Mouse (Mus musculus): ENCODE data around the gene Cwf19l1.
"Not testable (repeated sequence)": the region's sequence is repeated elsewhere in the genome, so short reads cannot be mapped to it uniquely, and the experiment has no call there.

Gene Cwf19l1

DNA sequence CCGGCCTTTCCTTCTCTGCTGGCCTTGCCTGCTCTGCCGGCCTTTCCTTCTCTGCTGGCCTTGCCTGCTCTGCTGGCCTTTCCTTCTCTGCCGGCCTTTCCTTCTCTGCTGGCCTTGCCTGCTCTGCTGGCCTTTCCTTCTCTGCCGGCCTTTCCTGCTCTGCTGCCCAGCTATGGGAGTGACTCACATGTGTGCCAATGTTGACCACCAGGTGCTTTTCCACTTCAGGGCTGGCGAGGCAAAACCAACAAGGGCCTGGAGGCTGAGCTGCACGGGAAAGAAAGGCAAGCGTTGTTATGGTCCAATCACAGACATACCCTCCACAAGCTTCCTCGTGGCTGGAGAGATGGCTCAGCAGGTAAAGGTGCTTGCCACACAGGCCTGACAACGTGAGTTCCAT lies 15.0 kb downstream of the Cwf19l1 start:
- in situ Hi-C loops (cut with MboI; ENCODE audit: unreplicated experiment in 2 of 2), result not testable (repeated sequence)

GRCm38 (mm10) chr19:44117793-44118192 lies 17.9 kb downstream of the Cwf19l1 start:
- in situ Hi-C loops (cut with MboI; ENCODE audit: unreplicated experiment in 2 of 2), result no loop called here

DNA sequence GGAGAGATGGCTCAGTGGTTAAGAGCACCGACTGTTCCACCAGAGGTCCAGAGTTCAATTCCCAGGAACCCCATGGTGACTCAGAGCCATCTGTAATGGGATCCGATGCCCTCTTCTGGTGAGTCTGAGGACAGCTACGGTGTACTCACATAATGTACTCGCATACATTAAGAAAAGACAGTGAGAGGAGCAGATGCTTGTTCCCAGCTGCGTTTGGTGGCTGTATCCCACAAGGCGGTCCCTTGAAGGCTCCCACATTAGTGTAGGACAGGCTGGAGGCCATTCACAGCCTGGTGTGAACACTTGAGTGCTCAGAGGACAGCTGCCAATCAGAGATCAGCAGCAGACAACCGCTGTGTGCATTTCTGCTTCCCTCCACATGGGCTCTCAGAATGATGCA lies 24.0 kb downstream of the Cwf19l1 start:
- in situ Hi-C loops (cut with MboI; ENCODE audit: unreplicated experiment in 2 of 2), result no loop called here

DNA sequence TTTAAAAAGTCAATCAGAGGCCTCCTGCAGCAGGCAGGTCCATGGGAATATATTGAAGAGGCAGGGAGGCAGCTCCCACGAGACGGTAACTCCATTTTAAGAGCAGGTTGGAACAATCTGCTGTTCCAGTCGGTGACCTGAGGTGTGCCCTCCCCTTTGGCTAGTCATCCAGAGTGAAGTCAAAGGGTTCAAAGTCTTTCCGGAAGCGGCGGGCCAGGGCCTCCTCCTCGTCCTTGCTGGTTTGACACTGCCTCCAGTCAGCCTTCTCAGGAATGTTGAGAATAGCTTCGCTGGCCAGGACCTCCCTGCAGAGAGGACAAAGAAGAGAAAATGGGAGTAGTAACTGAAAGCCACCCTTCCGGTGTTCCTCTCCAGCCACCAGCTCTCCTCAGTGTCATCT lies 25.3 kb downstream of the Cwf19l1 start:
- in situ Hi-C loops (cut with MboI; ENCODE audit: unreplicated experiment in 2 of 2), result no loop called here

GRCm38 (mm10) chr19:44108996-44109395 lies 26.7 kb downstream of the Cwf19l1 start:
- in situ Hi-C loops (cut with MboI; ENCODE audit: unreplicated experiment in 2 of 2), result no loop called here

DNA sequence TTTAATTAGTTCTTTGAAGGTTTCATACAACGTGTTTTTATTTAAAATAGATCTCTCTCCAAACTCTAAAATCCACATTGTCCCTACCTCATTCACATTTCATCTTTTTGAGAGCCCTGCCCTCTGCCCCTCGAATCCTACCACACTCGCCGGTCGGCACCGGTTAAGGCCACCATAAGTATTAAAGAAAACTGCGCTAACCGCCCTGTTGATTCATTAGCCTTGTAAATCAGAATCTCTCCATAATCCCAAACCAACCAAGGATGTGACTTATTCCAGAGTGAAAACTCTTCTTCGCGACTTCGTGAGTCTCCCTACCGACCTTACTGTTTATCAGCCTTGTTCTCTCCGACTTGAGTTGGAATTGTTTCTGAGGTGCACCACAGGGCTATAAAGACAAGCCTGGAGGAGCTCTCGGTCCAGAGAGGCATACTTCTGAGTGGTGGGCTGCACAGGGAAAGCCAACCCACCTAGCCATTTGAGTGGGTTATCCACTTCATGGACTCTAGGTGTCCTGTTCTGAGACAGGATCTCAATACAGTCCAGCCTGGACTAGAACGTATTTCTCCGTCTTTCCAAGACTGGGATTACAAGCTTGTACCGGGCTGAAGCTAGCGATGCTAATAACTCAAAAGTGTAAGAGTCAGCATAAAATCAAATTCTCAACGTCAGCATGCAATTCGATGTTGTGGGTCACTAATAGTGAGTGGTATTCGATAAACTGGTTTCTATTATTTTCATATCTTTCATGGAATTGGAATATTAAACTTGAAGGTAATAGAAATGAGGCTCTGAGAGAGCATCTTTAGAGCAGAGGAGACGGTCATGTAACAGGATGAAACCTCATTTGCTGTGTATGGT lies 27.8 kb downstream of the Cwf19l1 start:
- in situ Hi-C loops (cut with MboI; ENCODE audit: unreplicated experiment in 2 of 2), result no loop called here

DNA sequence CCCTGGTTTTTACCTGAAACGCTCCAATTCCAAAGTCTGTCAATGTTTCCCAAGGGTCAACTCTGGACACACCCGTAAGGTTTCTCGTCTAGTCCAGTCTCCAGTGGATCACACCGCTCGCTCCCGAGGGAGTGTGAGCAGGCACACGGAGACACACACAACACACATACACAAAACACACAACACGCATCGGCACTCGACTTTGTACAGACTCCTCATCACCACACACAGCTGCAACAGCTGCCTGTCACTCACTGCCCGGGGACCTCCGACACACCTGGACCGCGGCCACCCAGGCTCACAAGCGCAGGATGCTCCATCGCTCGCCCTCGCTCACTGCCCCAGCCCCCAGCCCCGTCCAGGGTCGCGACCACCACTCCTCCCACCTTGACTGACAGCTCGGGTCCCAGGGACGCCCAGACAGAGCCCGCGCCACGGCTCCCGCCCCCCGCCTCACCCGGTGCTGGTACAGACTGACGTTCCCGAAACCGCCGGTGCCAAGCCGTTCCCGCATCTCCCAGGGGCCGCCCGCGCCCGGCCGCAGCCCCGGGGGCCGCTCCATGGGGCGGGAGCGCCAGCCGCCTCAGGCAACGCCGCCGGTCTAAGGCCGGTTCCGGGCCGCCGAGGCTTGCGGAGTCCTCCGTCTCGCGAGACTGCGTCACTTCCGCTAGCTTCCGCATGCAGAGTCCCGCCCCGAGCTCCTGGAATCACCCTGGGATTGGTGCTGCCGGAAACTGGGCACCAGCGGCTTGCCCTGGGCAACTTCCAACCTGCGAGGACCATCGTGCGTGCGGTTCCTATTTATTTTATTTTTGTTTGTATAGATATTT lies 28.6 kb downstream of the Cwf19l1 start, which contains the start of gene Chuk:
Chuk (minus strand) TSS at position 650 of the 830 bp plus-strand sequence.
- in situ Hi-C loops (cut with MboI; ENCODE audit: unreplicated experiment in 2 of 2), result no loop called here

DNA sequence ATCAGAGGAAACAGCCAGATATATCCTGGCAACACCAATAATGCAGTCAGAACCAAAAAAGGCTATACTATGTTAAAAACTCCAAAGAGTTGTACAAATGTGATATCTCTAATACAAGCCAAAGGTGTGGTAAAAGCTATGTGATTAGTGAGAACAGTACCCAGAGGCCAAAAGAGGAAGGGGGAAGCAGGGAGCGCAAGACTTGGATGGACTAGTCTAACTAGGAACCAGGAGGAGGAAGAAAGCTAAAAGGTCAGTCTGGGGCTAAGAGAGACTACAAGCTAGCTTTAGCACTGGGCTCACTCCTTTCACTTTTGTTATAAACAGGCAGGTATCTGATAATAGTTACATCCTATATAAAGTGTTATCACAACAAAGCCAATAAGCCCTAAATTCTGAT lies 31.3 kb downstream of the Cwf19l1 start:
- in situ Hi-C loops (cut with MboI; ENCODE audit: unreplicated experiment in 2 of 2), result no loop called here

- in situ Hi-C loops (cut with MboI; ENCODE audit: unreplicated experiment in 2 of 2), result no loop called here
Measured at GRCm38 (mm10) chr19:44103001-44103400, 32.7 kb downstream of the Cwf19l1 start.

- in situ Hi-C loops (cut with MboI; ENCODE audit: unreplicated experiment in 2 of 2), result no loop called here
Measured at GRCm38 (mm10) chr19:44100840-44101239, 34.8 kb downstream of the Cwf19l1 start.

- in situ Hi-C loops (cut with MboI; ENCODE audit: unreplicated experiment in 2 of 2), result no loop called here
Measured at GRCm38 (mm10) chr19:44086278-44086677, 49.4 kb downstream of the Cwf19l1 start.

DNA sequence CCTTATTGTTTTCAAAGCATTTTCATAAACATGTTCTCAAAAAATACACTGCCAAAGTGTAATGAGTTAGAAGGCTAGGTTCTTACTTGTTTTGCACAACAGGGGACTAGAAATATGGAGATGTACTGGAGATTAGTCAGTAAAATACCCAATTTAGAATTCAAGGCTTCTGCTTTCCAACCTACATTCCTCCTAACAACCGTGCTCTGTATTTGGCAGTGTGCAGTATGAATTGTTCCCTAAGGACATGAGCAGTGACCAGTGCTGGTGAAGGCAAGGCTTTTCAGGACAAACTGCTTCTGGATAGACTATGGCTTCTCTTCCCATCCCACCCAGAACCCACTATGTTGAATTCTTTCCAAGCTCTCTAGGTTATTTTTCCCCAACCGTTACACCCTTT lies 54.8 kb downstream of the Cwf19l1 start:
- in situ Hi-C loops (cut with MboI; ENCODE audit: unreplicated experiment in 2 of 2), result no loop called here

DNA sequence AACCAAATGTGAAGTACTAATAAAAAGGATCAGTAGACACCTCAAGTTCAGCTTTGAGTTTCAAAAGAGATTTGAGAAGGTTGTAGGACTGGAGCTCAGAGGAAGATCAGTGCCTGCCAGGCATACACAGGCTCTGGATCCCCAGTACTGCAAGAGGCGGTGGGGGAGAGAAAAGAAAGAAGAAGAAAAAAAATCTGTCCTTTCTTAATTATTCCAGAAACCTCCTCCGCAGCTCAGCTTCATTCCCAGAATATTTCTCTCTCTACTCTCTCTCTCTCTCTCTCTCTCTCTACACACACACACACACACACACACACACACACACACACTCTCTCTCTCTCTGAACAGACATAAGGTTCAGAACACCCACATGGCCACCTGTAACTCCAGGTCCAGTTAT lies 55.7 kb downstream of the Cwf19l1 start:
- in situ Hi-C loops (cut with MboI; ENCODE audit: unreplicated experiment in 2 of 2), result no loop called here

DNA sequence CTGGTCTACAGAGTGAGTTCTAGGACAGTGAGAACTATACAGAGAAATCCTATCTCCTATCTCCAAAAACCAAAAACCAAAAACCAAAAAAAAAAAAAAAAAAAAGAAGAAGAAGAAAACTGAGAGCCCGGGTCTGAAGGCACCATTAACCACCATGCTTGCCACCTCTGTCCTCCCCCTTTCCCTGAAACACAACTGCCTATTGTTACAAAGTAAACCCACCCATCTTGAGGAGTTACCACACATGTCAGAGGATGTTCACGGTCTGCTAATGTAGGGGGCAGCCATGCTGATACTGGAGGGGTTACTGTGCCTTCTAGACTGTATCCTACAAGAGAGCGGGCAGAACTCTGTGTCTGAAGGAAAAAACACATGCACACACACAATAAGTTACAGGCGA lies 58.7 kb downstream of the Cwf19l1 start:
- in situ Hi-C loops (cut with MboI; ENCODE audit: unreplicated experiment in 2 of 2), result no loop called here

- in situ Hi-C loops (cut with MboI; ENCODE audit: unreplicated experiment in 2 of 2), result no loop called here
Measured at GRCm38 (mm10) chr19:44076457-44076856, 59.2 kb downstream of the Cwf19l1 start.

GRCm38 (mm10) chr19:44074986-44075385 lies 60.7 kb downstream of the Cwf19l1 start:
- in situ Hi-C loops (cut with MboI; ENCODE audit: unreplicated experiment in 2 of 2), result no loop called here

- in situ Hi-C loops (cut with MboI; ENCODE audit: unreplicated experiment in 2 of 2), result no loop called here
Measured at GRCm38 (mm10) chr19:44071166-44071565, 64.5 kb downstream of the Cwf19l1 start.

DNA sequence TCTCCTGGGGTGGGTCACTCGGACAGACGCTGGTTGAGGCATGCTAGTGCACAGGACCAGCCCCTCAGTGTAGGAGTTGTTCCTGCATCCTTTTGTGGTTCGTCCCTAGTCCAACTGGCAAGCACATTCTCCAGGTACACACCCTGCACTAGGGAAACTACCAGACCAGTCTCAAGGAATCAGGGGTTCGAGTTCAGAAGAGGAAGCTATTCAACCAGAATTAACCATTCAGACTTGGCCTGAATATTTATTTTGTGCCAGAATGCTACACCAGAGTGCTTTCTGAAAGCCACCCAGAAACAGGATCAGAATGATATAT lies 65.8 kb downstream of the Cwf19l1 start:
- in situ Hi-C loops (cut with MboI; ENCODE audit: unreplicated experiment in 2 of 2), result no loop called here

DNA sequence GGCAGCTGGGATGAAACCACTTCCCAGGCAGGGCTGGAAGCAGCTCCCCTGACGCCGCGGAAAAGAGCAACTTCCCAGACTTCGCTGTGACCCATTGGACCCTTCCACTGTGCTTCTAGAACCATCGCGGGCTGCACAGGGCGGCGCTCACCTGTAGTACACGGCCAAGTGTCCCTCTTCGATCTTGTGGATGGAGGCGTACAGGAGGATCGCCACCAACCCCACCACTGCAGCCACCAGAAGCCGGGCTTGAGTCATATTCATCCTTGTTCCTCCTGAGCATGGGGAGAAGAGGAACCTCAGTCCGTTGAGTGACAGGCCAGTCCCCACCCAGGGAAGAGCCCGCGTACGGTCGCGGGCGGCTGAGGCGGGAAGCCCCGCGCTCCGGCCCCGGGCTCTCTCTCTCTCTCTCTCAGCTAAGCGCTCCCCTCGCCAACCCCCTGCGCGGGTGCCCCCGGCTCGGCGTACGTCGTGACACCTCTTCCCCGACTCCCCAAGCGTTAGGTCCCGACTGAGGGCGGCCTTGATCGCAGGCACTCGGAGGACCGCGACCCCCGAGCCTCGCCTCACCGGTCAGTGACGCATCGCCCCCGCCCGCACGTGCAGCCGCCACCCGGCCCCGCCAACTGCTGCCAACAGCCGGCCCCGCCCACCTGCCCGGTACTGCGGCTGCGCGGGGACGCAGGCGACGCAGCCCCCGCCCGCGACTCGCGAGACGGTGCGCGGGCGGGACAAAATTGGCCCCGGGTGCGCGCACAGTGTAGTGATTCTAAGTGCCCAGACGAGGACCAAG lies 66.4 kb downstream of the Cwf19l1 start, which contains the start of gene Erlin1:
Erlin1 (minus strand) TSS at position 665 of the 793 bp plus-strand sequence.
- in situ Hi-C loops (cut with MboI; ENCODE audit: unreplicated experiment in 2 of 2), result no loop called here

DNA sequence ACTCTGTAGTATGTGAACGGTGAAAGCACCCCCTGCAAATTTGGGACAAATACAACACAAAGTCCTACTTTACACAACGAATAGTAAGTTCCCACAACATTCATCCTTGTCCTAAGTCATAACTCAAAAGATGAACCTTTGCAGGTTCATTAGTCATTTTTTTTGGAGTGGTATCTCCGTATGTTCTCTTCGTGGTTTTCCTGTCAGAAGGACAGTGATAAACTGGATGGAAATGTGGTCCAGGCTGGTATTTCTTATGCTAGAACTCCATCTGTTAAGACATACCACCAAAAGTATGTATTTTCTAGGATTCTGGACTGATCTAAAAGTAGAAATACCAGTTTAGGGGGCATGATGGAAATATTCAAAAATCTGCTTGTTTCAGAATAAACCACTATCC lies 67.4 kb downstream of the Cwf19l1 start:
- in situ Hi-C loops (cut with MboI; ENCODE audit: unreplicated experiment in 2 of 2), result no loop called here
